Mouse (Mus musculus) liver, embryonic 13.5 days (tissue): ENCODE data around the gene Smarcad1. TPM values are rescaled to one million over a fixed set of nuclear protein-coding genes. Genes with fewer than 3 reads are reported as not detected.
"Not testable (repeated sequence)": the region's sequence is repeated elsewhere in the genome, so short reads cannot be mapped to it uniquely, and the experiment has no call there.

Source experiments
- ATAC-seq: fragments of 200-750 bp; cut with Nextera tagmentation; 2 replicates; pipeline ENCODE4 v1.8.0; 2017; ENCODE audit warnings: low read depth, mild to moderate bottlenecking, moderate number of reproducible peaks, moderate library complexity
- DNase-seq: peaks from one replicate; pipeline ENCODE4 v3.0.0; 2022
- H3K27ac ChIP-seq: fragments of 300-500 bp; sonication (generic); 2 replicates; pipeline ENCODE4 v1.5.1; 2015; ENCODE audit warnings: moderate library complexity, mild to moderate bottlenecking, inconsistent platforms
- H3K27me3 ChIP-seq: fragments of 300-500 bp; sonication (generic); 2 replicates; pipeline ENCODE4 v1.6.1; 2015; ENCODE audit warnings: mild to moderate bottlenecking, inconsistent platforms
- H3K36me3 ChIP-seq: fragments of 300-500 bp; sonication (generic); 2 replicates; pipeline ENCODE4 v1.6.1; 2015; ENCODE audit warnings: mild to moderate bottlenecking, inconsistent platforms
- H3K4me1 ChIP-seq: fragments of 300-500 bp; sonication (generic); replicated peaks from 2 replicates; pipeline ENCODE4 v1.6.1; 2015; ENCODE audit warnings: inconsistent platforms
- H3K4me2 ChIP-seq: fragments of 300-500 bp; sonication (generic); 2 replicates; pipeline ENCODE4 v1.6.1; 2015; ENCODE audit warnings: inconsistent platforms, mild to moderate bottlenecking, moderate library complexity
- H3K4me3 ChIP-seq: fragments of 300-500 bp; sonication (generic); replicated peaks from 2 replicates; pipeline ENCODE4 v1.5.1; 2015; ENCODE audit warnings: mild to moderate bottlenecking, inconsistent platforms
- H3K9ac ChIP-seq: fragments of 300-500 bp; sonication (generic); 2 replicates; pipeline ENCODE4 v1.6.1; 2015; ENCODE audit warnings: mild to moderate bottlenecking, inconsistent platforms
- H3K9me3 ChIP-seq: fragments of 300-500 bp; sonication (generic); replicated peaks from 2 replicates; pipeline ENCODE4 v1.6.1; 2016; ENCODE audit warnings: inconsistent platforms
- WGBS: fragments of 180-500 bp; shearing (Covaris S2); methylation state at CpG from one replicate; pipeline ENCODE4 v1.1.7; 2015; ENCODE audit not compliant: insufficient replicate concordance; 5-methylcytosine and 5-hydroxymethylcytosine counted together
- polyA plus RNA-seq: library from polyadenylated mRNA; unstranded; fragments of >200 nt; fragmentation: Nextera tagmentation; extraction: Ambion mirVana; gene quantifications from 2 replicates; pipeline ENCODE4 v1.2.1, GENCODE M21; 2015

Gene Smarcad1
- polyA plus RNA-seq = 23.6 and 27.8 TPM in 2 replicates

GRCm38 (mm10) chr6:65042491-65043171, at the start of gene Smarcad1:
Gene Smarcad1, plus strand, starts transcription at chr6:65042583.
- H3K9me3 ChIP-seq = no peaks in the 10 kb centered on the region
- H3K27me3 ChIP-seq = no peaks in the 10 kb centered on the region
- DNase-seq (peak; percentile 78), ATAC-seq (peak; percentile 91)
- H3K27ac ChIP-seq = peak within 1 kb of the TSS; percentile 66
- H3K36me3 ChIP-seq = peaks cover 32% of the 10 kb centered on the region
- under 1% methylated on average over 81 of the region's 81 CpGs for WGBS
- peak within 1 kb of the TSS; percentile 89 for H3K9ac ChIP-seq
- H3K4me2 ChIP-seq = peak within 1 kb of the TSS; percentile 80
- H3K4me3 ChIP-seq = peak within 1 kb of the TSS; percentile 83
- H3K4me1 ChIP-seq = peaks cover 13% of the 10 kb centered on the region

GRCm38 (mm10) chr6:64996824-64997421, 45.5 kb upstream of the Smarcad1 start:
- H3K4me3 ChIP-seq = no peak overlapping the region
- no peaks in the 10 kb centered on the region for H3K36me3 ChIP-seq
- WGBS = 30% methylated on average over 13 of the region's 13 CpGs
- ATAC-seq (no peak), DNase-seq (peak; percentile 0)
- no peak overlapping the region for H3K27ac ChIP-seq
- no peak overlapping the region for H3K9ac ChIP-seq
- no peaks in the 10 kb centered on the region for H3K9me3 ChIP-seq
- H3K27me3 ChIP-seq = no peaks in the 10 kb centered on the region
- no peaks in the 10 kb centered on the region for H3K4me1 ChIP-seq
- no peak overlapping the region for H3K4me2 ChIP-seq

- Histone ChIP-seq H3K27me3 (no peaks in the 10 kb centered on the region), H3K36me3 (no peaks in the 10 kb centered on the region), H3K4me3 (no peak overlapping the region), H3K4me1 (no peaks in the 10 kb centered on the region), H3K9ac (no peak overlapping the region), H3K4me2 (no peak overlapping the region), H3K27ac (no peak overlapping the region), H3K9me3 (no peaks in the 10 kb centered on the region)
- no peak for ATAC-seq
- DNase-seq = no peak
- WGBS = 68% methylated on average over 2 of the region's 2 CpGs
Observed at GRCm38 (mm10) chr6:64997805-64998204, 44.6 kb upstream of the Smarcad1 start.

GRCm38 (mm10) chr6:65000757-65001156, 41.6 kb upstream of the Smarcad1 start:
- not testable (repeated sequence) for H3K4me1 ChIP-seq, H3K9ac ChIP-seq, H3K4me3 ChIP-seq, DNase-seq, H3K9me3 ChIP-seq, H3K27me3 ChIP-seq, H3K4me2 ChIP-seq, H3K36me3 ChIP-seq, ATAC-seq, H3K27ac ChIP-seq
- WGBS = 53% methylated on average over 5 of the region's 5 CpGs

GRCm38 (mm10) chr6:65002196-65002595, 40.2 kb upstream of the Smarcad1 start:
- Histone ChIP-seq H3K4me3 (no peak overlapping the region), H3K4me2 (no peak overlapping the region), H3K4me1 (no peaks in the 10 kb centered on the region), H3K9me3 (no peaks in the 10 kb centered on the region), H3K27ac (no peak overlapping the region), H3K36me3 (no peaks in the 10 kb centered on the region), H3K27me3 (no peaks in the 10 kb centered on the region), H3K9ac (no peak overlapping the region)
- DNase-seq (no peak), ATAC-seq (no peak)
- 58% methylated on average over 3 of the region's 3 CpGs for WGBS

GRCm38 (mm10) chr6:65008836-65009235, 33.5 kb upstream of the Smarcad1 start:
- H3K4me2 ChIP-seq = no peak overlapping the region
- no peaks in the 10 kb centered on the region for H3K36me3 ChIP-seq
- ATAC-seq (no peak), DNase-seq (no peak)
- H3K9me3 ChIP-seq = no peaks in the 10 kb centered on the region
- H3K27ac ChIP-seq = no peak overlapping the region
- H3K9ac ChIP-seq = no peak overlapping the region
- 35% methylated on average over 5 of the region's 5 CpGs for WGBS
- no peak overlapping the region for H3K4me3 ChIP-seq
- H3K4me1 ChIP-seq = no peaks in the 10 kb centered on the region
- H3K27me3 ChIP-seq = no peaks in the 10 kb centered on the region

- Histone ChIP-seq H3K4me2 (no peak overlapping the region), H3K36me3 (no peaks in the 10 kb centered on the region), H3K9me3 (no peaks in the 10 kb centered on the region), H3K27ac (no peak overlapping the region), H3K9ac (no peak overlapping the region), H3K4me3 (no peak overlapping the region), H3K4me1 (no peaks in the 10 kb centered on the region), H3K27me3 (no peaks in the 10 kb centered on the region)
- 57% methylated on average over 5 of the region's 5 CpGs for WGBS
- DNase-seq = no peak
- no peak for ATAC-seq
Observed at GRCm38 (mm10) chr6:65011444-65011990, 30.9 kb upstream of the Smarcad1 start.

- no peaks in the 10 kb centered on the region for H3K27me3 ChIP-seq
- no peak overlapping the region for H3K9ac ChIP-seq
- H3K36me3 ChIP-seq = no peaks in the 10 kb centered on the region
- 80% methylated on average over 2 of the region's 2 CpGs for WGBS
- H3K4me3 ChIP-seq = no peak overlapping the region
- ATAC-seq (no peak), DNase-seq (no peak)
- H3K4me2 ChIP-seq = no peak overlapping the region
- no peaks in the 10 kb centered on the region for H3K9me3 ChIP-seq
- H3K27ac ChIP-seq = no peak overlapping the region
- no peaks in the 10 kb centered on the region for H3K4me1 ChIP-seq
Observed at GRCm38 (mm10) chr6:65012142-65012541, 30.2 kb upstream of the Smarcad1 start.

- ATAC-seq (no peak), DNase-seq (no peak)
- Histone ChIP-seq H3K27ac (no peak overlapping the region), H3K27me3 (no peaks in the 10 kb centered on the region), H3K4me3 (no peak overlapping the region), H3K9me3 (no peaks in the 10 kb centered on the region), H3K9ac (no peak overlapping the region), H3K4me2 (no peak overlapping the region), H3K36me3 (no peaks in the 10 kb centered on the region), H3K4me1 (no peaks in the 10 kb centered on the region)
- WGBS = 72% methylated on average over 10 of the region's 10 CpGs
Observed at GRCm38 (mm10) chr6:65017566-65017965, 24.8 kb upstream of the Smarcad1 start.

- H3K27ac ChIP-seq, H3K36me3 ChIP-seq, H3K4me1 ChIP-seq, H3K4me2 ChIP-seq, H3K27me3 ChIP-seq, DNase-seq, ATAC-seq, H3K4me3 ChIP-seq, H3K9ac ChIP-seq, H3K9me3 ChIP-seq: not testable (repeated sequence)
- 52% methylated on average over 5 of the region's 5 CpGs for WGBS
Observed at GRCm38 (mm10) chr6:65018966-65019365, 23.4 kb upstream of the Smarcad1 start.

- Histone ChIP-seq H3K4me2 (no peak overlapping the region), H3K27ac (no peak overlapping the region), H3K4me3 (no peak overlapping the region), H3K9ac (no peak overlapping the region), H3K9me3 (0 out of 2 replicates have a peak, but pooled peaks cover 7% of the 10 kb centered on the region), H3K27me3 (no peaks in the 10 kb centered on the region), H3K4me1 (no peaks in the 10 kb centered on the region), H3K36me3 (no peaks in the 10 kb centered on the region)
- WGBS = 22% methylated on average over 4 of the region's 4 CpGs
- ATAC-seq (no peak), DNase-seq (no peak)
Observed at GRCm38 (mm10) chr6:65021883-65022282, 20.5 kb upstream of the Smarcad1 start.
